8 mouse cellular contexts compared by ENCODE assay signal in the genomic region with DNA sequence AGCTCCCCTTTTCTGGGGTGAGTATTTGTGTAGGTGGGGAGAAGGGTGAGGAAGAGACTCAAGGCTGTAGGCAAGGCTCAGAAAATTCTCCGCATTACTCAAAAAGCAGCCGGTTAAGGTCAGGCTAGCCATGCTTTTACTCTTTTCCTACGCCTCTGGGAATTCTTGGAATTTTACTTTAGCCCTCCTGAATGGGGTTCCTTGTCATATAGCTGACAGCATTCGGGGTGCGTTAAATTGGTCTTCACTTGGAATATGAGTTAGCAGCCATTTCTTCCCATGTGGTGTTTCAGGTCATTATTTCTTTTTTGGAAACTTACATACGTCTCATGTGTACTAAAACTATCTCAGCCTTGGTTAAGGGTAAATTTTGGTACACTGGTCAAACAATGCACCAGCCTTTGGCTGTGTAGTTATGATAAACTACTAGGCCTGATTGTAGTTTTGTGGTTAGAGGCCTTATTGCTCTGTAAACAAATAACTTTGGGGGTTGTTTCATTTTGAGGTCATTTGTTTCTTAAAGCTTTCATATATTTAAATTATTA. TPM values are rescaled to one million over a fixed set of nuclear protein-coding genes. Genes with fewer than 3 reads are reported as not detected.
DNase-seq lines count a peak whose midpoint lies in the region; ATAC-seq and TF ChIP-seq lines count a peak whose summit lies in the region.

No protein-coding gene starts in this region.

- no peak for TF ChIP-seq EP300 in CH12.LX (IDR thresholded peaks at IDR 0.05; ENCODE audit: low read length)

- in situ Hi-C loops in CH12.LX (cut with MboI; ENCODE audit: low pct_ligation_motif_present, low pct_unique_long_range_greater_than_20kb, low sequenced_read_pairs), result loop anchor here (10.0 to 25.0 kb wide), 4 partner anchors 74 to 599 kb away; no protein-coding TSS in a partner anchor

- peak overlapping the region; percentile 78 to 87 (median 84) for H3K4me3 ChIP-seq in CH12.LX (replicated peaks in 1 of 3; ENCODE audit: low read depth in 2 of 3, low read length in 2 of 3, poor library complexity in 1 of 3)
- peak overlapping the region; percentile 80 for H3K4me3 ChIP-seq in forebrain, postnatal 0 days (ENCODE audit: low read depth, low read length)
- peak overlapping the region; percentile 80 for H3K4me3 ChIP-seq in liver, embryonic 16.5 days (ENCODE audit: low read depth, low read length)

- peaks cover 24% of the 10 kb centered on the region for H3K79me2 ChIP-seq in CH12.LX (replicated peaks; ENCODE audit: control insufficient read depth, extremely low read depth, insufficient read depth, poor library complexity, severe bottlenecking)

- peaks cover 4 to 30% of the 10 kb centered on the region in 2 experiments; a peak in 3 of 4 replicates for H3K4me1 ChIP-seq in CH12.LX (ENCODE audit: control insufficient read depth in 1 of 2, insufficient read depth in 2 of 2)
- H3K4me1 ChIP-seq in forebrain, postnatal 0 days (ENCODE audit: insufficient read depth), result 0 out of 2 replicates have a peak, but pooled peaks cover 3% of the 10 kb centered on the region
- H3K4me1 ChIP-seq in liver, embryonic 16.5 days (ENCODE audit: control insufficient read depth, low read depth, low read length), result no peaks in the 10 kb centered on the region; the same call in none of the 2 replicates

- peaks cover 5% of the 10 kb centered on the region for H3K27me3 ChIP-seq in CH12.LX (replicated peaks)
- no peaks in the 10 kb centered on the region for H3K27me3 ChIP-seq in forebrain, postnatal 0 days (ENCODE audit: insufficient read depth, low read length)
- peaks cover 21% of the 10 kb centered on the region for H3K27me3 ChIP-seq in liver, embryonic 16.5 days (ENCODE audit: control insufficient read depth, insufficient read depth, low read depth, low read length)

- WGBS in forebrain, postnatal 0 days, result 6% methylated on average over 6 of the region's 6 CpGs
- 3% methylated on average over 6 of the region's 6 CpGs for WGBS in liver, embryonic 16.5 days (ENCODE audit: insufficient replicate concordance)

- ATAC-seq in forebrain, postnatal 0 days, result no peak
- no peak for ATAC-seq in liver, embryonic 16.5 days (ENCODE audit: low read depth)

- dilution Hi-C loops in CH12.LX (cut with MboI; ENCODE audit: extremely low pct_ligation_motif_present, extremely low pct_unique_long_range_greater_than_20kb, low sequenced_read_pairs), result no loop called here

- H3K27ac ChIP-seq in CH12.LX (ENCODE audit: insufficient read depth, low read depth), result no peak overlapping the region
- no peak overlapping the region for H3K27ac ChIP-seq in forebrain, postnatal 0 days (ENCODE audit: low read depth, low read length)
- peak overlapping the region; percentile 82 for H3K27ac ChIP-seq in liver, embryonic 16.5 days (ENCODE audit: low read length)

- no peak for TF ChIP-seq POLR2A in CH12.LX (IDR thresholded peaks at IDR 0.05; ENCODE audit: low read depth, low read length)

- no peak for TF ChIP-seq RAD21 in CH12.LX (IDR thresholded peaks at IDR 0.05; ENCODE audit: low read depth, low read length)

- peak overlapping the region; percentile 100 for H3K4me2 ChIP-seq in CH12.LX (ENCODE audit: insufficient read depth, low read depth, poor library complexity, severe bottlenecking)
- H3K4me2 ChIP-seq in forebrain, postnatal 0 days (ENCODE audit: low read depth), result peak overlapping the region; percentile 90
- H3K4me2 ChIP-seq in liver, embryonic 16.5 days (ENCODE audit: low read depth, low read length), result peak overlapping the region; percentile 71

- DNase-seq in embryo, embryonic 11 days, result peak; percentile 38
- no peak for DNase-seq in embryo, embryonic 9.5 days (ENCODE audit: extremely low spot score)
- DNase-seq in CH12.LX (ENCODE audit: extremely low read depth), result no peak
- DNase-seq in forebrain, postnatal 0 days, result peak; percentile 14
- DNase-seq in thymus, postnatal 0 days (ENCODE audit: low spot score), result no peak
- no peak for DNase-seq in spleen, postnatal 4 days (ENCODE audit: low spot score in 2 of 2)
- DNase-seq in right cerebral cortex, postnatal 14 days, result no peak

- H3K36me3 ChIP-seq in CH12.LX (replicated peaks in 1 of 2; ENCODE audit: control insufficient read depth in 1 of 2, insufficient read depth in 1 of 2, low read length in 1 of 2), result peaks cover 0 to 4% of the 10 kb centered on the region in 2 experiments
- H3K36me3 ChIP-seq in forebrain, postnatal 0 days (ENCODE audit: insufficient read depth), result no peaks in the 10 kb centered on the region
- H3K36me3 ChIP-seq in liver, embryonic 16.5 days (ENCODE audit: control insufficient read depth, insufficient read depth), result no peaks in the 10 kb centered on the region

- TF ChIP-seq CTCF in CH12.LX (conservative IDR thresholded peaks at IDR 0.05 in 1 of 2, IDR thresholded peaks at IDR 0.05 in 1 of 2; ENCODE audit: low read depth in 2 of 2, low read length in 2 of 2), result no peak
- no peak for TF ChIP-seq CTCF in forebrain, postnatal 0 days (IDR thresholded peaks at IDR 0.05; ENCODE audit: low read depth)

- peak overlapping the region; percentile 42 for H3K9ac ChIP-seq in CH12.LX (ENCODE audit: insufficient read depth, low read depth)
- H3K9ac ChIP-seq in forebrain, postnatal 0 days, result peak overlapping the region; percentile 91
- peak overlapping the region; percentile 73 for H3K9ac ChIP-seq in liver, embryonic 16.5 days (ENCODE audit: low read depth, low read length)

- H3K9me3 ChIP-seq in CH12.LX (replicated peaks; ENCODE audit: low read length), result no peaks in the 10 kb centered on the region
- H3K9me3 ChIP-seq in forebrain, postnatal 0 days (ENCODE audit: low read length), result no peaks in the 10 kb centered on the region
- H3K9me3 ChIP-seq in liver, embryonic 16.5 days (replicated peaks; ENCODE audit: control insufficient read depth, low read length), result no peaks in the 10 kb centered on the region

TF ChIP-seq in CH12.LX, 34 proteins besides CTCF, POLR2A, EP300 and RAD21:
- TF ChIP-seq ZC3H11A (IDR thresholded peaks at IDR 0.05; ENCODE audit: low read depth, low read length), result no peak
- 0 out of 2 replicates have a peak, but pooled peaks have one; percentile 7 for TF ChIP-seq UBTF (IDR thresholded peaks at IDR 0.05; ENCODE audit: low read depth, low read length)

RNA-seq across cellular contexts. Expression of gene Mpp6, which starts 1.1 kb away (rescaled TPM):
- 80.9 and 86.9 TPM in 2 replicates for total RNA-seq in CH12.LX (2012; rRNA removed)
- 104 and 110 TPM in 2 replicates for total RNA-seq in CH12.LX (2014; rRNA removed)
- 107 and 112 TPM in 2 replicates for polyA plus RNA-seq in CH12.LX (2012; ENCODE audit: insufficient read length, low read depth)
- total RNA-seq in forebrain, postnatal 0 days (2014; rRNA removed), result 101 TPM in 2 replicates
- polyA plus RNA-seq in forebrain, postnatal 0 days (2015; fragmentation: Nextera tagmentation; extraction: Ambion mirVana), result 54.5 and 66.4 TPM in 2 replicates
- 36.2 and 37.4 TPM in 2 replicates for polyA plus RNA-seq in liver, embryonic 16.5 days (2015; fragmentation: Nextera tagmentation; extraction: Ambion mirVana)
- polyA plus RNA-seq in thymus, postnatal 0 days (2015; fragmentation: Nextera tagmentation; extraction: Ambion mirVana), result 50.6 and 51.0 TPM in 2 replicates

Comparison
In these comparisons a context has a peak if more than half of its experiments do, and no peak if none do; other contexts are left out.
1. DNase-seq: peak in embryo, embryonic 11 days (single experiment) and forebrain, postnatal 0 days (single experiment); none in embryo, embryonic 9.5 days (single experiment), CH12.LX (single experiment), thymus, postnatal 0 days (single experiment), spleen, postnatal 4 days (0 of 2) and right cerebral cortex, postnatal 14 days (single experiment).
2. Peak in every context shown above with its lines, with median percentiles within 50 percentile points of each other: H3K4me2 ChIP-seq, H3K4me3 ChIP-seq and H3K9ac ChIP-seq.